Mouse (Mus musculus) cerebellum, postnatal 25 days (tissue): ENCODE results near the gene Wdr77.
"Not testable (repeated sequence)": the region's sequence is repeated elsewhere in the genome, so short reads cannot be mapped to it uniquely, and the experiment has no call there.

Experiments
- DNase-seq, 2 experiments: peaks; one replicate each; pipeline ENCODE4 v3.0.0; 2021; ENCODE audit warnings: mixed read lengths in 2 of 2

Gene Wdr77

DNA sequence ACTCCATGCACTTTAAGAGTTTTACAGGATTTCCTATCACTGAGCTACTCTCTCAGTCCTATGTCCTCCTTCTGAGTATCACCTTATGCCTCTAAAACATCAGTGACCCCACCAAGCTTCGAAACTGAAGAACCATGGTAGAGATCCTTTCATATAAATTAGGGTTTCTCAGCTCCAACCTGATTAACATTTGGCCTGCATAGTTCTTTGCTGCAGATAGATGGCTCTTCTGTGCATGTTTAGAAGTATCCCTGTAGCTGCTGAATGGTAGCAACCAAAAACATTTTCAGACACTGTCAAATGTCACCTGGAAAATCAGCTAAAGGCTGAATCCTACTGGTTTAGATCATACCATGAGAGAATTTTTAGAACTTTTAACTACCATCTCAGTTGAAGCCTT is 1.9 kb upstream of the Wdr77 start:
- DNase-seq = no peak

DNA sequence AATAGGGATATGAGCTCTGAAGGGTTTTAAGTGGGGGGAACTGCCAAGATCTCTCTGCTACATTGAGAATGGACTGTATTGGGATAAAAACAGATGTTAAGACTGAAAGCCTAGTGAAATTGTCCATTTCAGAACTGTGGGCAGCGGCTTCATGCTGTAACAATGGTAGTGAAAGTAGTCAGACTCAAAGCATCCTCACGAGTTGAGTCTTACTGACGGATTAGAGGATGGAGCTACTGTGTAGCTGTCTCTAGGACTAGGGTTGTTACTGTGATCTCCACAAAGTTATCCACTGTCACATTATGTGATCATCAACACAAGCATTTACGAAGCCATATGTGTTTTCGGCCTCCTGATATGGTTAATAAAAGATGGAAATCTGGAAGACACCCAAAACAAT is 965 bp upstream of the Wdr77 start:
- DNase-seq = no peak

DNA sequence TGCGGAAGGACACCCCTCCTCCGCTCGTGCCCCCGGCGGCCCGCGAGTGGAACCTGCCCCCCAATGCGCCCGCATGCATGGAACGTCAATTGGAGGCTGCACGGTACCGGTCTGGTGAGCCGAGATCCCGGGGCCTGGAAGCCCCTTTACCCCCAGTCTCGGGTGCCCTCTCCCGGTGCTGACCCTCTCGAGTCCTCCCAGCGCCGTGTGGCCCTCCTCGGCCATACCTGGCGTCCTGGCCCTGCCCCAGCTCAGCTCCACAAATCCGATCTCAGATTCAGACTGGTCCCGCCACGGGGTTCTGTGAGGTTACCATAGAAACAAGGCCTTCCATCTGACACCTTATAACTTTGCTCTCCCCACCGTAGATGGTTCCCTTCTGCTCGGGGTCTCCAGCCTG is 416 bp downstream of the Wdr77 start:
- no peak for DNase-seq

DNA sequence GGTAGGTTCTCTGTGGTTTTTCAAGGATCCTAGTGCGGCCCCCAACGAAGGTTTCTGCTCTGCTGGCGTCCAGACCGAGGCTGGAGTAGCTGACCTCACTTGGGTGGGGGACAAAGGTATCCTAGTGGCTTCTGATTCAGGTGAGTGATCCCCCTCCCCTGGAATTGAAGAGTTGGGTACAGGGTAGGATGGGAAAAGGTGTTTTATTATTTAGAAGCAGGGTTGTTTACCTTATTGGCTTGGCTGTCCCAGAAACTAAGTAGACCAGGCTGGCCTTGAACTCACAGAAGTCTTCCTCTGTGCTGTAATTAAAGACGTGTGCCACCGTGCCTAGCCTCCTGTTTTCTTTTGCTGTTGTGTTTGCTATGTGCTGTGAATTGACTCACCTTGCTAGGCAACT is 830 bp downstream of the Wdr77 start, which contains the start of gene Atp5f1:
Atp5f1 (minus strand) TSS at position 101 of the 400 bp plus-strand sequence.
- no peak for DNase-seq

DNA sequence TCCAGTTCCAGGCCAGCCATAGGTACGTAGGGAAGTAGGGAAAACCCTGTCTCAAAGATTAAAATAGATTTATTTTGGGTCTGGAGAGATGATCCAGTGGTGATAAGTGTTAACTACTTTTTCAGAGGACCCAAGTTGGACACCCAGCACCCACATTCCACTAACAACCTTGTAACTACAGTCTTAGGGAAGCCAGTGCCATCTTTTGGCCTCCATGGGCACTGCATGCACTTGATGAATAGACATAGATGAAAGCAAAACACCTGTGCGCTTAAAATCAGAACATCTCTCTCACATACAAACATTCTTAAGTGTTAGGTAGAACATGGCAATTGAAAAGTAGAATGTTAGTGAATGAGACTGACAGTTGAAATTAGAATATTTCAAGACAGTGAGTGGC is 1.5 kb downstream of the Wdr77 start:
- DNase-seq = no peak

DNA sequence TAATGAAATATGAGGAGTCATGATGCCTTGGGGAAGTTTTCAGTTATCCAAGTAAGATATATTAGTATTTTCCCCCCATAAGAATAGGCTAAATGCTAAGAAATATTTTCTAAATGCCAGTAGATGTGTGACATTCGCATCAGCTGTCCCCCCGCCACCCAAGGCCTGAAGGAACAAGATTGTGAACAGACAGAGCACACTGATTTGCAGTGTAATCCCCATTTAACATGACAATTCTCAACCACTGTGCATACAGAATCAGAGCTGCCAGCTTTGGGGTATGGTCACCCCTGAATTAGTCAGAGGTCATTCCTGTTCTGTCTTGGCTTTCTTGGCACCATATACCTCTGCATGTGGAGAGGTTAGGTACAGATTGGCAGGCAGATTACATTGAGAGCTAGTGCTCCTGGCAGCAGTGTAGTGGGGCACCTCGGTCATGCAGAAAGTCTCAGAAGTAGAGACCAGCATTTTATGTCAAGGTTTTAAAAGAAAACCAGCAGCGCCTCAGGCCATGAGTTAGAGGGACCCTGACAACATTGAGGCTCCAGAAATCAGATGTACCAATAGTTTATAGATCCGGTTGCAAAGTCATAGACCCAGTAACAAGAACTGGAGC is 12.8 kb downstream of the Wdr77 start:
- DNase-seq = no peak

DNA sequence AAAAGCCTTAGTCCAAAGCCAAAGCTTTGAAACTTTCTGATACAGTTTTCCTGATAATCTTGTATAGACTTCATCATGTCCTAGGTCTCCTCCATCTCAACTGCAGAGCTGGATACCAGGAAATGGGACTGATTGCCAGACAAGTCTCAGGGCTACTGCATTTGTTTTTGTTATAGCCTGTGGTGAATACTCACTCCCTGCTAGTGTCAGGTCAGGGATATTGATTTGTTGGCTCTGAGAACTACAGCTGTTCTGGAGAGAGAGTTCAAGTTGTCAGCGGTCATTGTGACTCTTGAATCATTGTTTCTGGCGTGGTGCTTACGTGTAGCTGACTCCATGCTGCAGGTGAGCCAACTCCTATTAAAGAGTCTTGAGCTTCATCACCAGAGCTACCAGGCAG is 14.2 kb downstream of the Wdr77 start, which contains the start of gene Ovgp1:
Ovgp1 (plus strand) TSS at position 301 of the 400 bp plus-strand sequence.
- DNase-seq = no peak

DNA sequence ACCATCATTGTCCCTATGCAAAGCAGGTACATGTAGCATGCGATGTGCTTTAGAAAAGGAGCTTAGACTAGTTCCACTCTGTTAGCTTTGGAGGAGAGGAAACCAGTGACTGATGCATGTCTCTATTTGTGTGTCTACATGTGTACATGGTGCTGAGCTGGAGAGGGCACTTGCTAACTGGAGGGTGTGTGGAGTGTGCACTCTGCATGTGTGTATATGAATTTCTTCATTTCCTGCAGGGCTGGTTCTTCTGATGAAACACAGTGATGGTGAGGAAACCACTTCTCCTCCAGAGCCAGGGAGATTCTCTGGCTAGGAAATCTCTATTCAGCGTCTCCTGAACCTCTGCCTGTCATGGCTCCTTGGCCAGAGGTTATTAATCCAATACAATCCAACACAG is 15.0 kb downstream of the Wdr77 start:
- DNase-seq = no peak

DNA sequence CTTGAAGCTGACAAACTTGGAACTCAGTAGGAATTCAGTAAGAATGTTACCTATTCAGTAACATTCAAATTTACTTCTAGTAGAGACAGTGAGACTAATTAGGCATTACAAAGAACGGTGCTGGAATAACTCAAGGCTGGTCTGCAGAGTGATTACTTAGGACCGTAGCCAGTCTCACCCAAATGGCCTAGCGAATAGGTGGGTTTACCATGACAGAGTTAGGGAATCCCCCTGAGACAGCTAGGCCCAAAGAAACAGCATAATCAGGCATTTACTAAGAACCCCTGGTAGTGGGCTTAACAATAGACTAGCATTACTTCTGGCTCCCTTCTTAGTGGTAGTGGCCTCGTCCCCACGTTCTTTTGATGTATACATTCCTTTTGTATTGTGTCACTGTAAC is 30.4 kb downstream of the Wdr77 start:
- DNase-seq = not testable (repeated sequence)

DNA sequence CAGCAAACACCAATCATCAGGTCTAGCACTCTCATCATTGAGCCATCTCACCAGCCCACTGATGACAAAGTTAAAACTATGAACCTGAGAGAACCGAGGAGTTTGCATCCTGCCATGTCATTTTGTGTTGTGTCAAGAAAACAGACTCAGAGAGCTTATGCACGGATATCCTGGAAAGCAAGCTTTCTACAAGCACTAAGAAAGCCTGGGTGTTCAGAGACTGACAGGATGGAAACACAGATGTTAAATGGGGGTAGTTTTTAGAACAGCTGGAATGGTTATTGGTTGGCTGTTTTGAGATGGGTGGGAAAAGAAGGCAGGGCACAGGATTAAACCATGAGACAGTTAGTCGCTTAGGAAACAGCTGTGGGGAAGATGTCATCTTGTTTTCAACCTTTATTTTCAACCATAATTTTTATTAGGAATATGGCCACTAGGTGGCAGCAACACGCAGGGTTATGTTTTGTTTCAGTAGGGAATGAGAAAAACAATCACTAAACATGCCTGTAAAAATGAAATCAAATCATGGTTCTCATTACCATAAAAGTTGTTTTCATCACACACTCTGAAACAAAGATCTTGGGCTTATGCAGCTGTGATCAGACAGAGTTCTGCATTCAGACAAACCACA is 32.6 kb downstream of the Wdr77 start:
- peak; percentile 30 to 65 for DNase-seq

DNA sequence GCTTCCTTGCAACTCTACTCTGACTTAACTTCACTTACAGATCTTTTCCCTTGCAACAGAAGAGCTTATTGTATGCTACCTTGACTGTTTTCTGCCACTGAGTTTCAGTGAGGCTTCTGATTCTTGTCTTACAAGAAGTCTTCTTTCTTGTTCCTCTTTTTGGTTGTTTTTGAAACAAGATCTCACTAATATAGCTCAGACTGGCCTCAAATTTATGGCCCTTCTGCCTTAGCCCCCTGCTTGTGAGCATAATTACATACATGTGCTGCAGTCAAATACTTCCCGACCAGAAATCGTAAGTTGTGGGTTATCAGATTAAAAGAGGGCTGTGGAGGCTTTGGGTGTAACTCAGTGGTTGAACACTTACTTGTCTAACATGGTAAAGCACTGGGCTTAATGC is 35.6 kb downstream of the Wdr77 start:
- DNase-seq = no peak

DNA sequence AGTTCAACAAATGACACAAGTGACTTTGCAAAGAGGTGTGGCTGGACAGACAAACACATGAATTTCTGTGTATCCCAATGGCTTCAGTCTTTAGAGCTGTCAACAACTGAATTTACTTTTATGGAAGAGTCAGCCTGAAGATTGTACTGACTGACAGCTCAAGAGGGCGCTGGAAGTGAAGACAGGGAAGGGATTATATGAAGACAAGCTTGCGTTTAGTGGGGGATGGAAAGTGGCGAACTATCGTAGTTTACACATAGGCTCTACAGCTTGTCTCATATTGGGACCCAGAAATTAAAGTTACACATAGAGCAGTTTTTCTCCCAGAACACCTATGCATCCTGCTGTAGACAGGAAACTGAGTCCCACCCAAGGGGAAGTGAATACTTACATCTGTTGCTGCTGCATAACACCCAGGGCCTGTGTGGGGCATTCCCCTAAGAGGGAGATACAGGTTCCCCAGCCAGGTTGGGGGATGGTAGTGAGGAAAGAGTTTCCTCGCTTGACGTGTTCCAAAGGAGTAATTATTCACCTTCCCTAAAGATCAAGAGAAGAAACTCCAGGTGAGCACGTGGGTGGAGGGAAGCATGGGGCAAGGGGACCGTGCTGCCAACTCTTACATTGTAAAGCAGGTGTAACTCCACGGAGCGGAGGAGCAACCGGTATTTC is 41.7 kb downstream of the Wdr77 start:
- DNase-seq = no peak

DNA sequence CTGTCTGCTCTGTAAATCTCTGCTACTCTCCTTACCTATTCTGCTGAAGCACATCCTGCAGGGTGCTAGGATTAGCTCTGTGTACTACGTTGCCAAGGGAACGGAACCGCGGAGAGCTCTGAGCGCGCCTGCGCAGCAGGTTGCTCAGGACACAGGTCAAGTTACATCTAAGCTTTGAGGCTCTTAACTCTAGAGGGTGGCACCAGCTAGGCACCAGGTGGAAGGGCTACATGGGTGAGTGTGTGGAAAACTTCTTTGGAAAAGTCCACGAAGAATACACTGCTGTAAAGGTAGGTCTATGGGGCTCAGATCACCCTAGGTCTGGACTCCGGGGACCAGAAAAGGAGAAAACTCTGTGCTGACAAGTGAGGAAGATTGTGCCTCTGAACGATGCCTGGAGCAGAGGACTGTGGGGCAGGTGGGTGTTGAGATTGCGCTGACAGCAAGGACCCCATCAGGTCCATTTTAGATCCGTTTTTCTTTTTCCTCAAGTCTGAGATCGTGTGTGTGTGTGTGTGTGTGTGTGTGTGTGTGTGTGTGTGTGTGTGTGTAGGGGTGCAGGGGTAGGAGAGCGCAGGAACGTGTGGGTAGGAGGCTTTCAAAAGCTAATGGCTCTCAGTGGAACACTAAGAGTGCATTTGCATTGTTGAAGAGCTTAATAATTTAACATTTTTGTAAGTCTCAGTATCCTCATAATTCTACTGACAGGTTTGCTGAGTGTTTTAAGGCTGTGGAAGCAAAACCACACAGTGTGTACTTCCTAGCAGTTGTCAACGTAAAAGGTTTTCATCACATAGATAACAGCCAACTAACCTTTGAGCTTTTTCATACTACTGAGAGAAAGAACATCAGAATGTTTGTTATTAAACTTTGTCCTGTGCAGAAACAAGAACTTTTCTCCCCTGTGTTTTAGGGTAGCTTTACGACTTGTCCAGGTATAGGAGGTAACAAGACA is 42.5 kb downstream of the Wdr77 start:
- peak; percentile 12 to 28 for DNase-seq

DNA sequence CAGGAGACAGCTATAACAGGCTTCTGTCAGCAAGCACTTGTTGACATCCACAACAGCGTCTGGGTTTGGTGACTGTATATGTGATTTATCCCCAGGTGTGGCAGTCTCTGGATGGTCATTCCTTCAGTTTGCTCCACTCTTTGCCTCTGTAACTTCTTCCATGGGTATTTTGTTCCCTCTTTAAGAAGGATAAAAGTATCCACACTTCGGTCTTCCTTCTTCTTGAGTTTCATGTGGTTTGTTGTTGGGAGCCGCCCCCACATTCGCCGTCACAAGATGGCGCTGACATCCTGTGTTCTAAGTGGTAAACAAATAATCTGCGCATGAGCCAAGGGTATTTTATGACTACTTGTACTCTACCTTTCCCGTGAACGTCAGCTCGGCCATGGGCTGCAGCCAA is 44.2 kb downstream of the Wdr77 start:
- not testable (repeated sequence) for DNase-seq

DNA sequence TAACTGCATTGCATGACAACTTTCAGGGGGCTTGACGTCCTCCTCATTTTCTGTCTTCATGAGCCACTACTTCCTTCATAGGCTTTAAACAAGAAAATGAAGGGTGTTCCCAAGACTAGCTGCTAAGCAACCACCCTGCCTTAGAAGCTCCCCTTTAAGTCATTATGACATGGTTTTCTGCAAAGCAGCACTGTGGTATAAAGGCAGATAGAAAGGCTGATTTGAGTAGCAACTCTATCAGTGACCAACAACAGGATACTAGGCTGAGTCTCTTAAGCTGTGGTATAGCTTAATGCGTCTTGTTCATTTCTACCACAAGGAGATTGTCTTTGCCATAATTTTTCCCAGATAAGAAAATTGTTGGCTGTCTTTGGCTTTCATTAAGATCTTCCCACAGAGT is 55.4 kb downstream of the Wdr77 start, which contains the start of gene Pifo:
Pifo (minus strand) TSS at position 101 of the 400 bp plus-strand sequence.
- no peak for DNase-seq
